Mouse (Mus musculus) kidney, adult 2 months (tissue): ENCODE measurements around the gene Sp8.

Source experiments
- CTCF ChIP-seq: fragments of 200-500 bp; conservative IDR thresholded peaks from 2 replicates; pipeline ENCODE4 v1.5.1; 2011; ENCODE audit warnings: low read depth, mild to moderate bottlenecking, control low read depth, low read length, moderate library complexity, mixed read lengths; ENCODE audit not compliant: insufficient read depth, insufficient read length
- POLR2A ChIP-seq: fragments of 200-500 bp; IDR thresholded peaks from one replicate; pipeline ENCODE4 v1.6.1; 2011; ENCODE audit warnings: low read depth, low read length, control low read depth

GRCm38 (mm10) chr12:118840861-118841260 lies 5.3 kb upstream of the Sp8 start:
- TF ChIP-seq POLR2A = no peak
- TF ChIP-seq CTCF = no peak
